Mouse (Mus musculus) lung, embryonic 16.5 days (tissue): ENCODE data around the gene Agxt2. TPM values are rescaled to one million over a fixed set of nuclear protein-coding genes. Genes with fewer than 3 reads are reported as not detected.

ENCODE experiments used
- polyA plus RNA-seq: library from polyadenylated mRNA; unstranded; fragments of >200 nt; fragmentation: Nextera tagmentation; extraction: Ambion mirVana; gene quantifications from 2 replicates; pipeline ENCODE4 v1.2.1, GENCODE M21; 2015

Gene Agxt2
- polyA plus RNA-seq, 1 experiment from 2014 or later = 0.09 TPM

Other genes with a start within 250 kb of the Agxt2 start
- 0.15 and 0.25 TPM in 2 replicates for gene Prlr, start 181.3 kb upstream of the Agxt2 start, polyA plus RNA-seq
- not detected in 2 replicates for gene Gm21973, start 33.2 kb upstream of the Agxt2 start, polyA plus RNA-seq
- 6.9 and 7.7 TPM in 2 replicates for gene Dnajc21, start 112.0 kb downstream of the Agxt2 start, polyA plus RNA-seq
- 77.0 and 99.6 TPM in 2 replicates for gene Brix1, start 127.4 kb downstream of the Agxt2 start, polyA plus RNA-seq
- 29.6 and 31.6 TPM in 2 replicates for gene Rad1, start 127.5 kb downstream of the Agxt2 start, polyA plus RNA-seq
- gene Ttc23l, start 200.1 kb downstream of the Agxt2 start, polyA plus RNA-seq = not detected in 2 replicates